Mouse (Mus musculus): ENCODE results near the gene Fmnl2. TPM values are rescaled to one million over a fixed set of nuclear protein-coding genes. Genes with fewer than 3 reads are reported as not detected.

Fmnl2 gene
- total and polyA plus RNA-seq, 3 experiments, result 0.42 to 2.8 (median 2.1) TPM

DNA sequence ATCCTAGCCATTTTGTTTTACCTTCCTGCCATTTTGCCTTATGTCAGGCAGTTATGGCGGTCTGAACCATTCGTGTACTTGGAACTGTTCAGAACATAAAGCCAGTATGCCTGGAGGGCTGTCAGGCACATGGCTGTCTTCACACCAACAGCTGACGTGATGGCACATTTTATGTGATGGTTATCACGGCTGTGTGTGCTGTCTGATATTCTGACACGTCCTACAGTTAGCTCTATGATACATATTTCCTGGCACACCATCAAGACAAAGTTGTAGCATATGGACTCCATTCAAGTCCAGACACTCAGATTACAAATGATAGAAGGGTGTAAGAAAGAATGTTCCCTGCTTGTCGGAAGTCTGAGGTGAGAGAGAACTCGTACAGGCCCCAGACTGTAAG, 248.4 kb downstream of the Fmnl2 start:
- H3K27me3 ChIP-seq (replicated peaks), result no peaks in the 10 kb centered on the region
- no peak for DNase-seq (ENCODE audit: extremely low read depth)
- peaks cover 0 to 13% of the 10 kb centered on the region in 2 experiments; a peak in 2 of 4 replicates for H3K4me1 ChIP-seq (ENCODE audit: control insufficient read depth in 1 of 2, insufficient read depth in 2 of 2)
- TF ChIP-seq MEF2A (IDR thresholded peaks at IDR 0.05; ENCODE audit: borderline replicate concordance, low read depth, low read length), result no peak
- no peak for TF ChIP-seq USF2 (conservative IDR thresholded peaks at IDR 0.05; ENCODE audit: low read depth, low read length)
- no peak for TF ChIP-seq TBP (conservative IDR thresholded peaks at IDR 0.05; ENCODE audit: low read depth, low read length)
- no peak for TF ChIP-seq ZNF384 (IDR thresholded peaks at IDR 0.05; ENCODE audit: low read depth, low read length)
- no peak for TF ChIP-seq MYC (IDR thresholded peaks at IDR 0.05; ENCODE audit: low read depth, low read length)
- no peak for TF ChIP-seq E2F4 (IDR thresholded peaks at IDR 0.05; ENCODE audit: insufficient replicate concordance, low read depth, low read length)
- TF ChIP-seq ZKSCAN1 (IDR thresholded peaks at IDR 0.05; ENCODE audit: borderline replicate concordance, low read depth, low read length), result no peak
- TF ChIP-seq SMC3 (IDR thresholded peaks at IDR 0.05; ENCODE audit: low read depth, low read length), result no peak
- no peak for TF ChIP-seq PAX5 (IDR thresholded peaks at IDR 0.05; ENCODE audit: low read length)
- no peak for TF ChIP-seq RAD21 (IDR thresholded peaks at IDR 0.05; ENCODE audit: low read depth, low read length)
- no peak for TF ChIP-seq MAZ (IDR thresholded peaks at IDR 0.05; ENCODE audit: low read depth, low read length)
- peaks cover 0 to 2% of the 10 kb centered on the region in 2 experiments for H3K36me3 ChIP-seq (replicated peaks in 1 of 2; ENCODE audit: control insufficient read depth in 1 of 2, insufficient read depth in 1 of 2, low read length in 1 of 2)
- no peak overlapping the region for H3K9ac ChIP-seq (ENCODE audit: insufficient read depth, low read depth)
- no peak overlapping the region for H3K4me2 ChIP-seq (ENCODE audit: insufficient read depth, low read depth, poor library complexity, severe bottlenecking)
- dilution Hi-C loops (cut with MboI; ENCODE audit: extremely low pct_ligation_motif_present, extremely low pct_unique_long_range_greater_than_20kb, low sequenced_read_pairs), result no loop called here
- H3K4me3 ChIP-seq (replicated peaks in 1 of 3; ENCODE audit: low read depth in 2 of 3, low read length in 2 of 3, poor library complexity in 1 of 3), result no peak overlapping the region
- H3K9me3 ChIP-seq (replicated peaks; ENCODE audit: low read length), result no peaks in the 10 kb centered on the region
- H3K27ac ChIP-seq (ENCODE audit: insufficient read depth, low read depth), result no peak overlapping the region
- no peaks in the 10 kb centered on the region for H3K79me2 ChIP-seq (replicated peaks; ENCODE audit: control insufficient read depth, extremely low read depth, insufficient read depth, poor library complexity, severe bottlenecking)
- in situ Hi-C loops (cut with MboI; ENCODE audit: low pct_ligation_motif_present, low pct_unique_long_range_greater_than_20kb, low sequenced_read_pairs), result no loop called here

DNA sequence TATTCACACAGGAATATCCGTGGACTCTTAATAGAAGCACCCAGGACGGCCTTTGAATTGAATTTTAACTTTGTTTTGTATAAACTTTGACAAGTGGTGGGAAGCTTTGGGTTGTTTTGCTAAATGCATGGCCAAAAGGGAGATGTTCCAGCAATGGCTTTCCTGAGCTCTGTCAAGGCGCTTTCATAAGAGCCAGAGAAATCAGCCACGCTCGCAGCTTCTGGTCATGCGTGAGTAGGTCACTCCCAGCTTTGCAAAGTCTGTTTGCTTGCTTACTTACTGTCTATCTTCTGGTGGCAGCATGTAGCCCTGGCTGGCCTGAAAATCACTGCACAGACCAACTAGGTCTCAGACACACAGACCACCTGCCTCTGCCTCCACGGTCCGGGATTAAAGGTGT, 248.8 kb downstream of the Fmnl2 start:
- no peaks in the 10 kb centered on the region for H3K27me3 ChIP-seq (replicated peaks)
- H3K27ac ChIP-seq (ENCODE audit: insufficient read depth, low read depth), result no peak overlapping the region
- DNase-seq (ENCODE audit: extremely low read depth), result no peak
- H3K4me1 ChIP-seq (ENCODE audit: control insufficient read depth in 1 of 2, insufficient read depth in 2 of 2), result peaks cover 0 to 10% of the 10 kb centered on the region in 2 experiments; a peak in 2 of 4 replicates
- no peaks in the 10 kb centered on the region for H3K9me3 ChIP-seq (replicated peaks; ENCODE audit: low read length)
- dilution Hi-C loops (cut with MboI; ENCODE audit: extremely low pct_ligation_motif_present, extremely low pct_unique_long_range_greater_than_20kb, low sequenced_read_pairs), result no loop called here
- in situ Hi-C loops (cut with MboI; ENCODE audit: low pct_ligation_motif_present, low pct_unique_long_range_greater_than_20kb, low sequenced_read_pairs), result no loop called here
- no peak for TF ChIP-seq NRF1 (IDR thresholded peaks at IDR 0.05; ENCODE audit: low read depth, low read length)
- no peak for TF ChIP-seq POLR2AphosphoS2 (IDR thresholded peaks at IDR 0.05; ENCODE audit: low read depth, low read length)
- no peak for TF ChIP-seq EP300 (IDR thresholded peaks at IDR 0.05; ENCODE audit: low read length)
- no peak for TF ChIP-seq HCFC1 (IDR thresholded peaks at IDR 0.05; ENCODE audit: low read depth, low read length)
- no peak for TF ChIP-seq PAX5 (IDR thresholded peaks at IDR 0.05; ENCODE audit: low read length)
- no peak for TF ChIP-seq ETS1 (conservative IDR thresholded peaks at IDR 0.05; ENCODE audit: low read depth, low read length)
- TF ChIP-seq CHD2 (IDR thresholded peaks at IDR 0.05; ENCODE audit: low read length), result no peak
- TF ChIP-seq RCOR1 (conservative IDR thresholded peaks at IDR 0.05; ENCODE audit: low read depth, low read length), result no peak
- peaks cover 0 to 2% of the 10 kb centered on the region in 2 experiments for H3K36me3 ChIP-seq (replicated peaks in 1 of 2; ENCODE audit: control insufficient read depth in 1 of 2, insufficient read depth in 1 of 2, low read length in 1 of 2)
- no peak overlapping the region for H3K4me2 ChIP-seq (ENCODE audit: insufficient read depth, low read depth, poor library complexity, severe bottlenecking)
- no peak overlapping the region for H3K9ac ChIP-seq (ENCODE audit: insufficient read depth, low read depth)
- H3K79me2 ChIP-seq (replicated peaks; ENCODE audit: control insufficient read depth, extremely low read depth, insufficient read depth, poor library complexity, severe bottlenecking), result no peaks in the 10 kb centered on the region
- H3K4me3 ChIP-seq (replicated peaks in 1 of 3; ENCODE audit: low read depth in 2 of 3, low read length in 2 of 3, poor library complexity in 1 of 3), result no peak overlapping the region

Measured in CH12.LX (cell line).